Mouse (Mus musculus): Measurements from ENCODE around the gene Astn1. TPM values are rescaled to one million over a fixed set of nuclear protein-coding genes. Genes with fewer than 3 reads are reported as not detected.

Astn1 gene
- polyA plus RNA-seq, 1 experiment from 2014 or later = 0.55 TPM

DNA sequence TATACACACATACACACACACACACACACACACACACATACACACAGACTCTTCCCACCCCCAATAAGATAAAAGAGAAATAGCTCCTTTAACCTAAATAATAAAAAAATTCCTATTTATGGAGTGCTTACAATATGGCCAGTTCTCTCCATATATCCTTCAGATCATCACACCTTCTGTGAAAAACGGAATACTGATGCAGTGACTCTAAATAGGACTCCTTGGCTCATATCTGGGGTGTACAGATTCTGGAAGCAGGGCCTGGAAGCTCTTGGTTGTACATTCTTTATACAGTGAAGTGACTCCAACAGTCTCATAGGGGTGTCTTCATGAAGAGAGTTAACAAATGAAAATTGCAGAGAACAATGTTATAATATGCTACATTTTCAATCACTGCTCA lies 60.7 kb downstream of the Astn1 start:
- Histone ChIP-seq H3K36me3 (no peaks in the 10 kb centered on the region), H3K27me3 (no peaks in the 10 kb centered on the region), H3K4me1 (replicated peaks) (no peaks in the 10 kb centered on the region), H3K9ac (no peak overlapping the region), H3K4me2 (no peak overlapping the region), H3K4me3 (no peak overlapping the region), H3K9me3 (replicated peaks) (no peaks in the 10 kb centered on the region), H3K27ac (no peak overlapping the region)
- no peak for ATAC-seq (replicated peaks; ENCODE audit: insufficient number of reproducible peaks, insufficient read depth, low FRiP score, low read depth)
- 62% methylated on average over 1 of the region's 1 CpGs for WGBS

DNA sequence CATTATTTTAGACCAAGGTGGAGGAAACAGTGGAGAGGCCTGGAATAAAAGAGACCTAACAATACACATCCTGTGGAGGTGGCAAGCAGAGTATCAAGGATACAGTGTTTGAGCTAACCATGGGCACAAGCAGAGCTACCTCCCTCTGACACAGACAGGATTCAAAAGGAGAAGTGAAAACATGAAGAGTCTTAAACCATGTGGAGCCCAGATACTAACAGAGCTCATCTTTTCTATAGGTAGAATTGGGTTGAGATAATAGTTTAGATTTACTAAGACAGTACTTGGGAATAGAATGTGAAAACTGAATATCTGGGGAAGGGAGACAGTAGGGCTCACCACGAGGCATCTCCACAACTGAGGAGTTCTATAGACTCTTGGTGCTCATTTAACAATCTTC lies 84.0 kb downstream of the Astn1 start:
- no peaks in the 10 kb centered on the region for H3K36me3 ChIP-seq
- no peak overlapping the region for H3K4me2 ChIP-seq
- H3K9me3 ChIP-seq (replicated peaks) = no peaks in the 10 kb centered on the region
- no peaks in the 10 kb centered on the region for H3K27me3 ChIP-seq
- H3K27ac ChIP-seq = no peak overlapping the region
- H3K9ac ChIP-seq = no peak overlapping the region
- ATAC-seq (replicated peaks; ENCODE audit: insufficient number of reproducible peaks, insufficient read depth, low FRiP score, low read depth) = no peak
- no peak overlapping the region for H3K4me3 ChIP-seq
- no peaks in the 10 kb centered on the region for H3K4me1 ChIP-seq (replicated peaks)
- 69% methylated on average over 1 of the region's 1 CpGs for WGBS

DNA sequence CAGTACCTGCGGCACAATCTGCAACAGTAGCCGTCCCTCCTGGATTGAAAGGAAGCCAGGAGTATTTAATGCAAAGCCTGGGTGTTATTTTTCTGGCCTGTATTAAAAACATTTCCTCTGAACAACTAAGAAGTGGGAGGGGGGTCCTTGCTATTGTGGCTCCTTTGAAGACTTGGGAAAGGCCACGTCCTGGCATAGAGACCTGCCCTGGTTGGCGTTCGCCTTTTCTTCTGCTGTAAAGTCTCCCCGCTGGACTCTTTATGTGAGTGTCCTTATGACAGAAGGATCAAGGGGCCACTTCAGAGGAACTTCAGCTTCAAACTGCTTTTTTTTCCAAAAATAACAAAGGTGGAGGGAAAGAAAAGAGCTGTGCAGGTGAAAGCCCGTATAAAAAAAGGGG lies 85.9 kb downstream of the Astn1 start:
- Histone ChIP-seq H3K9ac (no peak overlapping the region), H3K27me3 (no peaks in the 10 kb centered on the region), H3K4me3 (no peak overlapping the region), H3K9me3 (replicated peaks) (no peaks in the 10 kb centered on the region), H3K4me2 (no peak overlapping the region), H3K27ac (no peak overlapping the region), H3K36me3 (no peaks in the 10 kb centered on the region), H3K4me1 (replicated peaks) (no peaks in the 10 kb centered on the region)
- 78% methylated on average over 7 of the region's 7 CpGs for WGBS
- ATAC-seq (replicated peaks; ENCODE audit: insufficient number of reproducible peaks, insufficient read depth, low FRiP score, low read depth) = no peak

DNA sequence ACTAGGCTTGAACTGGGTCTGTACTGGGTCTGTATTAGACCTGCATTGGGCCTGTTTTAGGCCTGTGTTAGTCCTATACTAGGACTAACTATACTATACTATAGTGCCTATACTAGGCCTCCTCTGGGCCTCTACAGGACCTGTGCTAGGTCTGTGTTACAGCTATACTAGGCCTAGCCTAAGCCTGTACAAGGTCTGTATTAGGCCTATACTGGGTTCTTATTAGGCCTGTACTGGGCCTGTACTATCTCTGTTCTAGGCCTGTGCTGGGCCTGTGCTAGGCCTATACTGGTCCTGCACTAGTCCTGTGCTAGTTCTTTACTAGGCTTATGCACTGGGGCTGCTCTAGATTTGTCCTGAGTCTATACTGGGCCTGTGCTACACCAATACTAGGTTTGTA lies 90.6 kb downstream of the Astn1 start:
- ATAC-seq (replicated peaks; ENCODE audit: insufficient number of reproducible peaks, insufficient read depth, low FRiP score, low read depth) = 0 out of 2 replicates have a peak, but pooled peaks have one; percentile 22
- H3K9ac ChIP-seq = no peak overlapping the region
- H3K9me3 ChIP-seq (replicated peaks) = no peaks in the 10 kb centered on the region
- no peaks in the 10 kb centered on the region for H3K27me3 ChIP-seq
- H3K4me3 ChIP-seq = no peak overlapping the region
- no peaks in the 10 kb centered on the region for H3K36me3 ChIP-seq
- no peak overlapping the region for H3K27ac ChIP-seq
- no peaks in the 10 kb centered on the region for H3K4me1 ChIP-seq (replicated peaks)
- H3K4me2 ChIP-seq = no peak overlapping the region

DNA sequence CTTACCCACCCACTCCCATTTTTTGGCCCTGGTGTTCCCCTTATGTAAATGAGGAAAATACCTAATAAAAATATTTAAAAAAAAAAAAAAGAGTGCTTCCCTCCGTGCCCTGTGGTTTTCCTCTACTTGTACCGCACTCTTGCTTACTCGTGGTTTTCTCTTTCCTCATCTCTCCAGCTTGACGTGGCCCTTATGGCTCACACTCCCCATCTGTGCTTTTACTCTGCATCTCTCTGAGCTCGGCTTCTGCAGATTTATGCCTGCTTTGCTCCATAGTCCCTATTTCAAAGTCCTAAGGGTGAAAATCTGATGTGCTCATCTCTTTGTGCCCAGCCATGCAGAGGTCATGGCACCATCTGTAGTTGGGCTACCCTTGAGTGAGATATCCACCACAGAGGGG lies 91.5 kb downstream of the Astn1 start:
- H3K27me3 ChIP-seq = no peaks in the 10 kb centered on the region
- H3K4me1 ChIP-seq (replicated peaks) = no peaks in the 10 kb centered on the region
- no peaks in the 10 kb centered on the region for H3K9me3 ChIP-seq (replicated peaks)
- H3K4me3 ChIP-seq = no peak overlapping the region
- no peak for ATAC-seq (replicated peaks; ENCODE audit: insufficient number of reproducible peaks, insufficient read depth, low FRiP score, low read depth)
- H3K4me2 ChIP-seq = no peak overlapping the region
- H3K36me3 ChIP-seq = no peaks in the 10 kb centered on the region
- 88% methylated on average over 5 of the region's 5 CpGs for WGBS
- no peak overlapping the region for H3K9ac ChIP-seq
- H3K27ac ChIP-seq = no peak overlapping the region

DNA sequence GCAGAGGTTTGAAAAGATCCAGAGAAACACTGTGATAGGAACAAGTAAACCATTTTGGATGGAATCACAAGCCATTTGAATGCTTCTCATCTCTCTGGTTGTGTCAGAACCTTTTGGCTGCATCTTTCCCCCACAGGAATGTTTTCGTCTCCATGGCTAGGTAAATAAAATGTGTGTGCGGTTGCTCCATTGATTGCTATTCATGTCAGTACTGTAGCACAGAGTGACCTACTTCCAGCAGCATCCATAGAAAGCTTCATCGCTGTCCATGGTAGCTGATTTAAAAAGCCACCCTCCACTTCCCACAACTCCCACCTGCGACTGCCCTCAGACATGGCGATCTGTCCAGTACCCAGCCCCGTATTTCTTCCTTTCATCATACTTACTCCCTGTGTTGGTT lies 101.9 kb downstream of the Astn1 start:
- Histone ChIP-seq H3K4me2 (no peak overlapping the region), H3K27me3 (no peaks in the 10 kb centered on the region), H3K4me3 (no peak overlapping the region), H3K27ac (no peak overlapping the region), H3K9me3 (replicated peaks) (no peaks in the 10 kb centered on the region), H3K36me3 (no peaks in the 10 kb centered on the region), H3K4me1 (replicated peaks) (no peaks in the 10 kb centered on the region), H3K9ac (no peak overlapping the region)
- ATAC-seq (replicated peaks; ENCODE audit: insufficient number of reproducible peaks, insufficient read depth, low FRiP score, low read depth) = no peak
- WGBS = 59% methylated on average over 6 of the region's 6 CpGs

DNA sequence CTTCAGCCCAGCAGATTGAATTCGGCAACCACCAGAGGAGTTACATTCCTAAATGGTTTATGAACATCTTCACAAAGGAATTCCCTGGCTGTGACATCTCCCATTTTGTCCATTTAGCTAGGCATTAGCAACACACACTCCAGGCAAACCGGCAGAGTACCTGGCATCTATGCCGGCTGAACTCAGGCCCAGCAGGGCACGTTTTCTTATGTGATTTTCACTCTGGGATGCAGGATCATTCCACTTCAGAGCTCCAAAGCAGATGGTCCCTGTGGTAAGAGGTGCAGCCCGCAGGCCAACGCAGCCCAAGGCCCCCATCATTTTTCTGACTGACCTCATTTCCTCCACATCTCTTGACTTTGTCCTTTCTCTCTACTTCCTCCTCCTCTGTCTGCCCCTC lies 103.2 kb downstream of the Astn1 start:
- no peak overlapping the region for H3K4me2 ChIP-seq
- WGBS = 58% methylated on average over 6 of the region's 6 CpGs

DNA sequence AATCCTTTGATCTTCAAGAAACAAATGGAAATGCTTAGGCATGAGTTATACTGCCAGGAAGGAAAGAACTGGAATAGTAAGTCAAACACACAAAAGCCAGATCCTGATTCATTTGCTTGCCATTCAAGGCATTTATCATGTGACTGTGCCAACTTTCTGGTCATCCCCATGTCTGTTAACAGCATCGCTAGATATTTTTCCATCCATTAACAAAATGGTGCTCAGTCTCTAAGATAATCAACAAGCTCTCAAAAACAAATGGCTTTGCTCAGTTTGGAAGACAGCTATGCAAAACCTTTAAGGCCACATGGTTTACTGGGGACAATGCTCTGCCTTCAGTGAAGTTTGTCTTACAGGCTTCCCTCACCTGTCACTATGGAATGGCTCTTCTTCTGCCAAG lies 115.8 kb downstream of the Astn1 start:
- WGBS = 91% methylated on average over 1 of the region's 1 CpGs
- Histone ChIP-seq H3K27ac (no peak overlapping the region), H3K4me1 (replicated peaks) (no peaks in the 10 kb centered on the region), H3K36me3 (no peaks in the 10 kb centered on the region), H3K27me3 (no peaks in the 10 kb centered on the region), H3K4me3 (no peak overlapping the region), H3K4me2 (no peak overlapping the region), H3K9me3 (replicated peaks) (no peaks in the 10 kb centered on the region), H3K9ac (no peak overlapping the region)
- no peak for ATAC-seq (replicated peaks; ENCODE audit: insufficient number of reproducible peaks, insufficient read depth, low FRiP score, low read depth)

More for the DNA sequence above, 103.2 kb downstream of the Astn1 start:
- Histone ChIP-seq H3K36me3 (no peaks in the 10 kb centered on the region), H3K27ac (no peak overlapping the region), H3K9me3 (replicated peaks) (no peaks in the 10 kb centered on the region), H3K4me1 (replicated peaks) (no peaks in the 10 kb centered on the region), H3K9ac (no peak overlapping the region), H3K4me3 (no peak overlapping the region), H3K27me3 (no peaks in the 10 kb centered on the region)
- no peak for ATAC-seq (replicated peaks; ENCODE audit: insufficient number of reproducible peaks, insufficient read depth, low FRiP score, low read depth)

DNA sequence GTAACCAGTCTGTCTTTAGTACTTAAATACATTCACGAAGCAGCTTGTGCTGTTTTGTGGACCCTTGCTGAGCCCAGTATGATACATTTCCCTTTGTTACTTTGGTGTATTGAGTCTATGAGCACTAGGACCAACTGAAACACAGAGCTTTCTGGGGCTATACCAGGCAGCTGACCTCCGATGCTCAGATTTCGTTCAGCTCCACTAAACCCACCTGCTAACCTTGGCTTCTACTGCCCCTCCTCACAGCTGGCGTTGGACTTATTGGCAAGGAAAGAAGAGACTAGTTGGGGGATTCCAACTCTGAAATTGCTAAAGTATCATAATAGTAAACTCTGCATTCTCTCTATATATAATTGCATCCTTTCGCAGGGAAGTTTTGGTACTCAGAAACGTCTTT lies 118.2 kb downstream of the Astn1 start:
- Histone ChIP-seq H3K4me2 (no peak overlapping the region), H3K27me3 (no peaks in the 10 kb centered on the region), H3K27ac (no peak overlapping the region), H3K36me3 (no peaks in the 10 kb centered on the region), H3K9me3 (replicated peaks) (no peaks in the 10 kb centered on the region), H3K4me3 (no peak overlapping the region), H3K4me1 (replicated peaks) (no peaks in the 10 kb centered on the region), H3K9ac (no peak overlapping the region)
- ATAC-seq (replicated peaks; ENCODE audit: insufficient number of reproducible peaks, insufficient read depth, low FRiP score, low read depth) = no peak
- 79% methylated on average over 6 of the region's 6 CpGs for WGBS

DNA sequence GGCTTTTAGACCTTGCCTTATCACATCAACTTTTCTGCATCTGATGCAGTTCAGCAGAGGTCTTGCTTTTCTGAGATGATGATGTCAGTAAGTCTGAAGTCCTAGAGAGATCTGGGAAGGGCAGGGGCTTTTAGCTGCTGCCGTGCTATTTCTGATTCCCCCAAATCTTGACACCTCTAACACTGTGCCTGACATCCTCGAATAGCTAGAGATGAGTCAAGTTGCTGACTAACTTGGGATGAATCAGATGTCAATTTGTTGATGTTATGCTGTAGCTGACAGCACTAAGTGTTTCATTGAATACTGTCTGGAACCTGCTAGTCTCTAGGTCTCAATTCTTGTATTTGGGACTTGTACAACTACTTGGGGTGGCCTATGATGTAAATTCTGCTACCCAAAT lies 121.7 kb downstream of the Astn1 start:
- 59% methylated on average over 2 of the region's 2 CpGs for WGBS
- no peak for ATAC-seq (replicated peaks; ENCODE audit: insufficient number of reproducible peaks, insufficient read depth, low FRiP score, low read depth)
- no peaks in the 10 kb centered on the region for H3K27me3 ChIP-seq
- H3K9ac ChIP-seq = no peak overlapping the region
- H3K4me2 ChIP-seq = no peak overlapping the region
- H3K4me1 ChIP-seq (replicated peaks) = no peaks in the 10 kb centered on the region
- no peaks in the 10 kb centered on the region for H3K9me3 ChIP-seq (replicated peaks)
- H3K27ac ChIP-seq = no peak overlapping the region
- H3K36me3 ChIP-seq = no peaks in the 10 kb centered on the region
- H3K4me3 ChIP-seq = no peak overlapping the region

DNA sequence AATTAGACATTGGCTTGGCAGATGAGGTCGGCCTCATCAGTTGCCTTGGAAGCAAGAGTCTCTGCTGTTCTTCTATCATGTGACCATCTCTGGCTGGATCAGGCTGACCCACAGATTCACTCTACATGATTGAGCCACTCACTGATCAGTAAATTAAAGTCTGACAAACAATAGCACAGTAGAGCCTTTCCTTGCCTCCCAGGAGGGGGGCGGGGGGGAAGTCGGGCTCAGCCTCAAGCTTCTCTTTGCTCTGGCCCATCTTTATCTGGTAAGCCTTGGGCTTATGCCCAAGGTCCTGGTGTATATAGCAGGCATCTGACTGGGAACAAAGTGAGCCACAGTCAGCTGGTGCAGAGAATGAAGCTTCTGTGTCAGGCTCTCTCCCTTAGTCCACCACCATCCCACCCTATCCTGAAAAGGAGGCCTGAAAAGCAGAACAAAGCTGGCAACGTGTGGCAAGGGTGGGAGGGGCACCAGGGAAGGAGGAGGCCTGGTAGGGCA lies 127.5 kb downstream of the Astn1 start:
- ATAC-seq (replicated peaks; ENCODE audit: insufficient number of reproducible peaks, insufficient read depth, low FRiP score, low read depth) = no peak
- Histone ChIP-seq H3K9ac (no peak overlapping the region), H3K27ac (no peak overlapping the region), H3K4me1 (replicated peaks) (no peaks in the 10 kb centered on the region), H3K4me2 (no peak overlapping the region), H3K9me3 (replicated peaks) (no peaks in the 10 kb centered on the region), H3K4me3 (no peak overlapping the region), H3K36me3 (no peaks in the 10 kb centered on the region), H3K27me3 (no peaks in the 10 kb centered on the region)
- WGBS = 51% methylated on average over 4 of the region's 4 CpGs

DNA sequence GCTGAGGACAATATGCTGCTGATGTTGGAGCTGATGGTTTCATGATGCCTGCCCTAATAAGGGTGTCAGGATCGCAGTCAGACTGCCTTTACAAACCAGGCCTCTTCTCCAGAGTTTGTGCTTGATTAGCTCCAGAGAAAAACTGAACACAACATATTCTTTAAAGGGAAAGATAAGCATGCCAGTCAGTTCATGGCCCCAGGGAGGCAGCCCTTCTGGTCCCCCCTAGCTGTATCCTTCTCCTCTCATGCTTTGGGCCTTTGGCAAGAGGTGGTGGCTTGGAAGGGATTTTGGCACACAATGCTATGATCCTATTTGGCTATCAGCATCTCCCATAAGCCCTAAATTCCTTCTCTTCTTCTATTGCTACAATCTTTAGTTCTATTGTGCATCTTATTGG lies 128.1 kb downstream of the Astn1 start:
- Histone ChIP-seq H3K4me3 (no peak overlapping the region), H3K27ac (no peak overlapping the region), H3K9me3 (replicated peaks) (no peaks in the 10 kb centered on the region), H3K9ac (no peak overlapping the region), H3K36me3 (no peaks in the 10 kb centered on the region), H3K4me2 (no peak overlapping the region), H3K27me3 (no peaks in the 10 kb centered on the region), H3K4me1 (replicated peaks) (no peaks in the 10 kb centered on the region)
- ATAC-seq (replicated peaks; ENCODE audit: insufficient number of reproducible peaks, insufficient read depth, low FRiP score, low read depth) = no peak
- 69% methylated on average over 1 of the region's 1 CpGs for WGBS

Measured in heart, embryonic 15.5 days (tissue).